Mouse (Mus musculus) liver, embryonic 15.5 days (tissue): ENCODE results near the gene Zc3h7b. TPM values are rescaled to one million over a fixed set of nuclear protein-coding genes. Genes with fewer than 3 reads are reported as not detected.

ENCODE experiments used
- ATAC-seq: fragments of 200-750 bp; cut with Nextera tagmentation; 2 replicates; pipeline ENCODE4 v1.8.0; 2017; ENCODE audit warnings: moderate number of reproducible peaks, mild to moderate bottlenecking, moderate library complexity; ENCODE audit not compliant: insufficient read depth
- H3K27ac ChIP-seq: fragments of 300-500 bp; sonication (generic); replicated peaks from 2 replicates; pipeline ENCODE4 v1.5.1; 2015; ENCODE audit warnings: mild to moderate bottlenecking, inconsistent platforms
- H3K27me3 ChIP-seq: fragments of 300-500 bp; sonication (generic); 2 replicates; pipeline ENCODE4 v1.6.1; 2015; ENCODE audit warnings: mild to moderate bottlenecking, inconsistent platforms
- H3K36me3 ChIP-seq: fragments of 300-500 bp; sonication (generic); replicated peaks from 2 replicates; pipeline ENCODE4 v1.6.1; 2015; ENCODE audit warnings: moderate library complexity, mild to moderate bottlenecking, inconsistent platforms
- H3K4me1 ChIP-seq: fragments of 300-500 bp; sonication (generic); replicated peaks from 2 replicates; pipeline ENCODE4 v1.6.1; 2015; ENCODE audit warnings: inconsistent platforms
- H3K4me2 ChIP-seq: fragments of 300-500 bp; sonication (generic); 2 replicates; pipeline ENCODE4 v1.6.1; 2015; ENCODE audit warnings: moderate library complexity, mild to moderate bottlenecking, inconsistent platforms
- H3K4me3 ChIP-seq: fragments of 300-500 bp; sonication (generic); replicated peaks from 2 replicates; pipeline ENCODE4 v1.5.1; 2015; ENCODE audit warnings: mild to moderate bottlenecking, inconsistent platforms
- H3K9ac ChIP-seq: fragments of 300-500 bp; sonication (generic); 2 replicates; pipeline ENCODE4 v1.6.1; 2015; ENCODE audit warnings: moderate library complexity, mild to moderate bottlenecking, inconsistent platforms
- H3K9me3 ChIP-seq: fragments of 300-500 bp; sonication (generic); replicated peaks from 2 replicates; pipeline ENCODE4 v1.6.1; 2016; ENCODE audit warnings: inconsistent platforms
- WGBS: fragments of 180-500 bp; shearing (Covaris S2); methylation state at CpG from one replicate; pipeline ENCODE4 v1.1.7; 2015; ENCODE audit warnings: mixed read lengths; ENCODE audit not compliant: insufficient replicate concordance; 5-methylcytosine and 5-hydroxymethylcytosine counted together
- polyA plus RNA-seq: library from polyadenylated mRNA; unstranded; fragments of >200 nt; fragmentation: Nextera tagmentation; extraction: Ambion mirVana; gene quantifications from 2 replicates; pipeline ENCODE4 v1.2.1, GENCODE M21; 2015

The Zc3h7b gene
- polyA plus RNA-seq, 1 experiment from 2014 or later, result 5.0 TPM

GRCm38 (mm10) chr15:81814716-81815370 lies 70.0 kb downstream of the Zc3h7b start:
- no peak for ATAC-seq
- H3K4me3 ChIP-seq, result no peak overlapping the region
- H3K9ac ChIP-seq, result no peak overlapping the region
- H3K27me3 ChIP-seq, result no peaks in the 10 kb centered on the region
- H3K4me2 ChIP-seq, result no peak overlapping the region
- H3K9me3 ChIP-seq, result no peaks in the 10 kb centered on the region
- H3K36me3 ChIP-seq, result peaks cover 28% of the 10 kb centered on the region
- H3K4me1 ChIP-seq, result peaks cover 40% of the 10 kb centered on the region
- 57% methylated on average over 12 of the region's 12 CpGs for WGBS
- H3K27ac ChIP-seq, result no peak overlapping the region

GRCm38 (mm10) chr15:81818404-81818803 lies 73.5 kb downstream of the Zc3h7b start:
- no peak overlapping the region for H3K4me3 ChIP-seq
- 64% methylated on average over 3 of the region's 3 CpGs for WGBS
- H3K27me3 ChIP-seq, result no peaks in the 10 kb centered on the region
- peaks cover 35% of the 10 kb centered on the region for H3K36me3 ChIP-seq
- ATAC-seq, result no peak
- H3K9me3 ChIP-seq, result no peaks in the 10 kb centered on the region
- H3K9ac ChIP-seq, result no peak overlapping the region
- H3K4me2 ChIP-seq, result no peak overlapping the region
- no peak overlapping the region for H3K27ac ChIP-seq
- H3K4me1 ChIP-seq, result peaks cover 9% of the 10 kb centered on the region

- peak; percentile 36; the same call in 1 of the 2 replicates for ATAC-seq
- no peaks in the 10 kb centered on the region for H3K9me3 ChIP-seq
- 66% methylated on average over 3 of the region's 3 CpGs for WGBS
- no peak overlapping the region for H3K4me3 ChIP-seq
- no peaks in the 10 kb centered on the region for H3K27me3 ChIP-seq
- H3K36me3 ChIP-seq, result peaks cover 26% of the 10 kb centered on the region
- no peak overlapping the region for H3K9ac ChIP-seq
- H3K4me2 ChIP-seq, result no peak overlapping the region
- peaks cover 2% of the 10 kb centered on the region; the same call in 1 of the 2 replicates for H3K4me1 ChIP-seq
- H3K27ac ChIP-seq, result no peak overlapping the region
These were observed 77.8 kb downstream of the Zc3h7b start for GRCm38 (mm10) chr15:81822631-81823030.

- ATAC-seq, result no peak
- WGBS, result 64% methylated on average over 3 of the region's 3 CpGs
- peaks cover 2% of the 10 kb centered on the region; the same call in 1 of the 2 replicates for H3K4me1 ChIP-seq
- H3K27ac ChIP-seq, result no peak overlapping the region
- H3K4me2 ChIP-seq, result no peak overlapping the region
- H3K9ac ChIP-seq, result no peak overlapping the region
- peaks cover 22% of the 10 kb centered on the region for H3K36me3 ChIP-seq
- H3K9me3 ChIP-seq, result no peaks in the 10 kb centered on the region
- no peak overlapping the region for H3K4me3 ChIP-seq
- H3K27me3 ChIP-seq, result no peaks in the 10 kb centered on the region
These were observed 80.0 kb downstream of the Zc3h7b start for GRCm38 (mm10) chr15:81824832-81825231.

GRCm38 (mm10) chr15:81828426-81829207 lies 83.8 kb downstream of the Zc3h7b start:
- no peak for ATAC-seq
- no peaks in the 10 kb centered on the region for H3K9me3 ChIP-seq

GRCm38 (mm10) chr15:81829208-81829580 lies 84.3 kb downstream of the Zc3h7b start:
- Histone ChIP-seq H3K9me3 (no peaks in the 10 kb centered on the region), H3K27me3 (0 out of 2 replicates have a peak, but pooled peaks cover 2% of the 10 kb centered on the region)
- ATAC-seq, result no peak

More at GRCm38 (mm10) chr15:81828426-81829207, 83.8 kb downstream of the Zc3h7b start:
- Histone ChIP-seq H3K4me2 (no peak overlapping the region), H3K36me3 (peaks cover 12% of the 10 kb centered on the region), H3K27me3 (no peaks in the 10 kb centered on the region), H3K4me3 (no peak overlapping the region), H3K27ac (no peak overlapping the region), H3K9ac (no peak overlapping the region), H3K4me1 (peaks cover 18% of the 10 kb centered on the region)
- WGBS, result 68% methylated on average over 7 of the region's 7 CpGs

GRCm38 (mm10) chr15:81830530-81830929 lies 85.7 kb downstream of the Zc3h7b start:
- H3K9ac ChIP-seq, result no peak overlapping the region
- H3K27ac ChIP-seq, result no peak overlapping the region
- no peaks in the 10 kb centered on the region for H3K9me3 ChIP-seq
- WGBS, result 66% methylated on average over 4 of the region's 4 CpGs
- peaks cover 20% of the 10 kb centered on the region for H3K4me1 ChIP-seq
- H3K36me3 ChIP-seq, result no peaks in the 10 kb centered on the region
- H3K27me3 ChIP-seq, result peaks cover 16% of the 10 kb centered on the region
- no peak for ATAC-seq
- H3K4me3 ChIP-seq, result no peak overlapping the region
- H3K4me2 ChIP-seq, result no peak overlapping the region

More at GRCm38 (mm10) chr15:81829208-81829580, 84.3 kb downstream of the Zc3h7b start:
- H3K27ac ChIP-seq, result no peak overlapping the region
- H3K4me1 ChIP-seq, result peaks cover 18% of the 10 kb centered on the region
- 60% methylated on average over 2 of the region's 2 CpGs for WGBS
- no peak overlapping the region for H3K9ac ChIP-seq
- H3K36me3 ChIP-seq, result peaks cover 7% of the 10 kb centered on the region
- no peak overlapping the region for H3K4me2 ChIP-seq
- no peak overlapping the region for H3K4me3 ChIP-seq

GRCm38 (mm10) chr15:81831136-81831825 lies 86.4 kb downstream of the Zc3h7b start:
- Histone ChIP-seq H3K4me3 (no peak overlapping the region), H3K9me3 (no peaks in the 10 kb centered on the region), H3K27me3 (peaks cover 23% of the 10 kb centered on the region), H3K27ac (no peak overlapping the region), H3K9ac (no peak overlapping the region), H3K36me3 (no peaks in the 10 kb centered on the region), H3K4me1 (peaks cover 27% of the 10 kb centered on the region), H3K4me2 (peak overlapping the region; percentile 41)
- peak; percentile 86 for ATAC-seq
- 15% methylated on average over 24 of the region's 24 CpGs for WGBS

GRCm38 (mm10) chr15:81832219-81832618 lies 87.4 kb downstream of the Zc3h7b start:
- 48% methylated on average over 3 of the region's 3 CpGs for WGBS
- no peak overlapping the region for H3K9ac ChIP-seq
- no peaks in the 10 kb centered on the region for H3K36me3 ChIP-seq
- no peak overlapping the region for H3K4me2 ChIP-seq
- H3K27me3 ChIP-seq, result peaks cover 31% of the 10 kb centered on the region
- no peaks in the 10 kb centered on the region for H3K9me3 ChIP-seq
- no peak overlapping the region for H3K27ac ChIP-seq
- no peak for ATAC-seq
- no peak overlapping the region for H3K4me3 ChIP-seq
- peaks cover 33% of the 10 kb centered on the region for H3K4me1 ChIP-seq

GRCm38 (mm10) chr15:81833481-81833880 lies 88.6 kb downstream of the Zc3h7b start:
- Histone ChIP-seq H3K4me3 (no peak overlapping the region), H3K9me3 (no peaks in the 10 kb centered on the region), H3K9ac (no peak overlapping the region), H3K4me1 (peaks cover 34% of the 10 kb centered on the region), H3K27me3 (peaks cover 35% of the 10 kb centered on the region), H3K36me3 (no peaks in the 10 kb centered on the region), H3K4me2 (no peak overlapping the region), H3K27ac (no peak overlapping the region)
- ATAC-seq, result no peak
- 72% methylated on average over 4 of the region's 4 CpGs for WGBS
